Mouse (Mus musculus): ENCODE data around the gene Pnliprp2. TPM values are rescaled to one million over a fixed set of nuclear protein-coding genes. Genes with fewer than 3 reads are reported as not detected.

Gene Pnliprp2
- polyA plus RNA-seq, 1 experiment from 2014 or later = 0.12 TPM

GRCm38 (mm10) chr19:58824316-58824715 is 64.8 kb downstream of the Pnliprp2 start:
- H3K4me2 ChIP-seq (ENCODE audit: low read depth, severe bottlenecking) = no peak overlapping the region

More at GRCm38 (mm10) chr19:58824316-58824715, 64.8 kb downstream of the Pnliprp2 start:
- ATAC-seq (ENCODE audit: insufficient number of reproducible peaks, low FRiP score, low TSS enrichment, low read depth) (no peak), DNase-seq (ENCODE audit: low spot score) (no peak)
- no peak overlapping the region for H3K27ac ChIP-seq (replicated peaks; ENCODE audit: low read depth, low read length)
- no peaks in the 10 kb centered on the region for H3K27me3 ChIP-seq (ENCODE audit: control insufficient read depth, insufficient read depth, low read length)
- no peaks in the 10 kb centered on the region for H3K9me3 ChIP-seq (ENCODE audit: control insufficient read depth, low read length)
- no peak overlapping the region for H3K9ac ChIP-seq (ENCODE audit: low read length)
- no peaks in the 10 kb centered on the region for H3K36me3 ChIP-seq (ENCODE audit: control insufficient read depth, insufficient read depth, low read length)
- no peak overlapping the region for H3K4me3 ChIP-seq (ENCODE audit: low read depth, low read length)
- 0 out of 2 replicates have a peak, but pooled peaks cover 3% of the 10 kb centered on the region for H3K4me1 ChIP-seq (ENCODE audit: control insufficient read depth, insufficient read depth, low read length)
- WGBS = 74% methylated on average over 1 of the region's 1 CpGs

Other genes with a start within 250 kb of the Pnliprp2 start
- not detected in 2 replicates for gene Ccdc172, start 247.7 kb upstream of the Pnliprp2 start, polyA plus RNA-seq (2014; fragmentation: Nextera tagmentation; extraction: Ambion mirVana)
- gene Pnlip, start 107.2 kb upstream of the Pnliprp2 start, polyA plus RNA-seq (2014; fragmentation: Nextera tagmentation; extraction: Ambion mirVana) = not detected in 2 replicates
- not detected in 2 replicates for gene Pnliprp1, start 30.8 kb upstream of the Pnliprp2 start, polyA plus RNA-seq (2014; fragmentation: Nextera tagmentation; extraction: Ambion mirVana)
- gene 1700019N19Rik, start 34.7 kb downstream of the Pnliprp2 start, polyA plus RNA-seq (2014; fragmentation: Nextera tagmentation; extraction: Ambion mirVana) = not detected in 2 replicates
- 0.51 and 0.59 TPM in 2 replicates for gene Eno4, start 183.7 kb downstream of the Pnliprp2 start, polyA plus RNA-seq (2014; fragmentation: Nextera tagmentation; extraction: Ambion mirVana)
- 3.0 and 3.5 TPM in 2 replicates for gene Hspa12a, start 183.9 kb downstream of the Pnliprp2 start, polyA plus RNA-seq (2014; fragmentation: Nextera tagmentation; extraction: Ambion mirVana)